Mouse (Mus musculus) G1E (cell line): Measurements from ENCODE around the gene Helb. TPM values are rescaled to one million over a fixed set of nuclear protein-coding genes. Genes with fewer than 3 reads are reported as not detected.

Experiments
- ATAC-seq: 2 replicates; pipeline ENCODE4 v1.8.0; 2016; ENCODE audit warnings: mild to moderate bottlenecking; ENCODE audit not compliant: insufficient number of reproducible peaks, poor library complexity, low FRiP score, severe bottlenecking; ENCODE audit errors: extremely low read depth
- DNase-seq: peaks from one replicate; pipeline ENCODE4 v3.0.0; 2012; ENCODE audit warnings: low spot score
- H3K27me3 ChIP-seq: 2 replicates; pipeline ENCODE4 v1.6.1; 2012; ENCODE audit warnings: mild to moderate bottlenecking, low read length, inconsistent platforms; ENCODE audit not compliant: insufficient read depth
- H3K36me3 ChIP-seq: replicated peaks from 2 replicates; pipeline ENCODE3; 2012; ENCODE audit warnings: mild to moderate bottlenecking, inconsistent platforms
- H3K4me1 ChIP-seq: 2 replicates; pipeline ENCODE4 v1.6.1; 2012; ENCODE audit warnings: low read depth, low read length, inconsistent platforms, mixed read lengths; ENCODE audit not compliant: insufficient read depth
- H3K4me3 ChIP-seq: 2 replicates; pipeline ENCODE4 v1.5.1; 2012; ENCODE audit warnings: low read depth, mild to moderate bottlenecking, inconsistent platforms, low read length, moderate library complexity, mixed read lengths
- H3K9me3 ChIP-seq: replicated peaks from 2 replicates; pipeline ENCODE4 v1.6.1; 2012; ENCODE audit warnings: inconsistent platforms
- CTCF ChIP-seq: IDR thresholded peaks from 2 replicates; pipeline ENCODE4 v1.5.1; 2012; ENCODE audit warnings: low read depth, low read length, inconsistent platforms, mixed read lengths
- GATA1 ChIP-seq: IDR thresholded peaks from 2 replicates; pipeline ENCODE4 v1.6.1; 2012; ENCODE audit warnings: borderline replicate concordance, low read length, inconsistent platforms, mixed read lengths
- GATA2 ChIP-seq: IDR thresholded peaks from 2 replicates; pipeline ENCODE4 v1.6.1; 2012; ENCODE audit warnings: low read depth, low read length, inconsistent platforms, borderline replicate concordance
- POLR2AphosphoS5 ChIP-seq: IDR thresholded peaks from 2 replicates; pipeline ENCODE4 v1.6.1; 2012; ENCODE audit warnings: low read depth, low read length, inconsistent platforms; ENCODE audit not compliant: insufficient replicate concordance
- TAL1 ChIP-seq: conservative IDR thresholded peaks from 2 replicates; pipeline ENCODE4 v1.6.1; 2012; ENCODE audit warnings: low read depth, low read length, inconsistent platforms, mixed read lengths
- polyA plus RNA-seq: library from polyadenylated mRNA; stranded (reverse); fragments of >175 nt; gene quantifications from 2 replicates; pipeline ENCODE4 v1.2.3, GENCODE M21; 2012
- total RNA-seq, 2 experiments: library from RNA; stranded (forward) in 1 of 2; stranded (reverse) in 1 of 2; fragments of 200-1000 nt in 1 of 2; fragments of >200 nt in 1 of 2; fragmentation: Nextera tagmentation in 1 of 2; gene quantifications; 2 replicates each; pipeline ENCODE4 v1.2.3; 2014 to 2017

Helb gene
- total and polyA plus RNA-seq, 3 experiments, result 16.4 to 58.5 (median 51.0) TPM

GRCm38 (mm10) chr10:120061238-120062130 lies 51.3 kb downstream of the Helb start:
- ATAC-seq, result no peak
- no peak for DNase-seq

GRCm38 (mm10) chr10:120060579-120061237 lies 52.1 kb downstream of the Helb start:
- TF ChIP-seq GATA1 (no peak), TAL1 (no peak), GATA2 (no peak), CTCF (no peak), POLR2AphosphoS5 (no peak)
- Histone ChIP-seq H3K36me3 (no peaks in the 10 kb centered on the region), H3K4me1 (no peaks in the 10 kb centered on the region), H3K9me3 (peaks cover 2% of the 10 kb centered on the region), H3K4me3 (no peak overlapping the region), H3K27me3 (no peaks in the 10 kb centered on the region)
- ATAC-seq, result no peak
- no peak for DNase-seq

More at GRCm38 (mm10) chr10:120061238-120062130, 51.3 kb downstream of the Helb start:
- Histone ChIP-seq H3K36me3 (no peaks in the 10 kb centered on the region), H3K4me3 (no peak overlapping the region), H3K27me3 (no peaks in the 10 kb centered on the region), H3K9me3 (peaks cover 2% of the 10 kb centered on the region), H3K4me1 (no peaks in the 10 kb centered on the region)
- TF ChIP-seq GATA2 (no peak), TAL1 (no peak), GATA1 (no peak), CTCF (no peak), POLR2AphosphoS5 (no peak)

GRCm38 (mm10) chr10:120044714-120045234 lies 68.0 kb downstream of the Helb start:
- Histone ChIP-seq H3K27me3 (no peaks in the 10 kb centered on the region), H3K4me3 (no peak overlapping the region), H3K9me3 (peaks cover 17% of the 10 kb centered on the region), H3K4me1 (no peaks in the 10 kb centered on the region), H3K36me3 (no peaks in the 10 kb centered on the region)
- ATAC-seq (no peak), DNase-seq (no peak)
- TF ChIP-seq GATA2, result no peak
- TF ChIP-seq GATA1, result no peak
- TF ChIP-seq POLR2AphosphoS5, result no peak
- TF ChIP-seq TAL1, result no peak
- no peak for TF ChIP-seq CTCF

- TF ChIP-seq GATA2 (no peak), TAL1 (no peak), GATA1 (no peak), POLR2AphosphoS5 (no peak), CTCF (no peak)
- DNase-seq (no peak), ATAC-seq (no peak)
- Histone ChIP-seq H3K9me3 (peaks cover 12% of the 10 kb centered on the region), H3K4me1 (no peaks in the 10 kb centered on the region), H3K27me3 (no peaks in the 10 kb centered on the region), H3K4me3 (no peak overlapping the region), H3K36me3 (no peaks in the 10 kb centered on the region)
Measured at GRCm38 (mm10) chr10:120044237-120044636, 68.5 kb downstream of the Helb start.

GRCm38 (mm10) chr10:120038194-120038593 lies 74.6 kb downstream of the Helb start:
- DNase-seq (no peak), ATAC-seq (no peak)
- Histone ChIP-seq H3K27me3 (no peaks in the 10 kb centered on the region), H3K9me3 (peaks cover 29% of the 10 kb centered on the region), H3K36me3 (no peaks in the 10 kb centered on the region), H3K4me1 (no peaks in the 10 kb centered on the region), H3K4me3 (no peak overlapping the region)
- no peak for TF ChIP-seq POLR2AphosphoS5
- no peak for TF ChIP-seq CTCF
- no peak for TF ChIP-seq GATA2
- no peak for TF ChIP-seq GATA1
- TF ChIP-seq TAL1, result no peak

GRCm38 (mm10) chr10:120035824-120036223 lies 77.0 kb downstream of the Helb start:
- H3K36me3 ChIP-seq, result no peaks in the 10 kb centered on the region
- TF ChIP-seq CTCF (no peak), TAL1 (no peak), GATA1 (no peak), GATA2 (no peak), POLR2AphosphoS5 (no peak)
- peaks cover 36% of the 10 kb centered on the region for H3K9me3 ChIP-seq
- H3K4me3 ChIP-seq, result no peak overlapping the region
- H3K4me1 ChIP-seq, result no peaks in the 10 kb centered on the region
- ATAC-seq, result no peak
- DNase-seq, result no peak
- H3K27me3 ChIP-seq, result no peaks in the 10 kb centered on the region
